Mouse (Mus musculus) left cerebral cortex, postnatal 25 days (tissue): Measurements from ENCODE around the gene 4922502D21Rik. TPM values are rescaled to one million over a fixed set of nuclear protein-coding genes. Genes with fewer than 3 reads are reported as not detected.
"Not testable (repeated sequence)": the region's sequence is repeated elsewhere in the genome, so short reads cannot be mapped to it uniquely, and the experiment has no call there.

Source experiments
- DNase-seq, 2 experiments: peaks; one replicate each; pipeline ENCODE4 v3.0.0; 2022; ENCODE audit warnings: low spot score in 2 of 2, mixed read lengths in 1 of 2
- intact Hi-C: fragments of 180-260 bp; cut with DNase I; formaldehyde crosslinking; loops from one replicate; pipeline ENCODE4 v1.15.1; 2025
- total RNA-seq, 2 experiments: library from RNA; stranded (reverse); gene quantifications; 2 replicates each; pipeline ENCODE4 v1.2.3; 2021

Gene 4922502D21Rik
- not detected for total RNA-seq

- no peak for DNase-seq
- intact Hi-C loops = loop anchor here (5.0 kb wide), 1 partner anchor 36 kb away; no protein-coding TSS in a partner anchor
Observed at GRCm38 (mm10) chr6:129331610-129332009, at the start of gene 4922502D21Rik. Gene 4922502D21Rik, minus strand, starts transcription at chr6:129331796.

GRCm38 (mm10) chr6:129380454-129380853 lies 48.9 kb upstream of the 4922502D21Rik start:
- DNase-seq = peak in 1 of 2 experiments; percentile 17
- intact Hi-C loops = no loop called here

GRCm38 (mm10) chr6:129374937-129375471 lies 43.4 kb upstream of the 4922502D21Rik start:
- intact Hi-C loops = no loop called here
- no peak for DNase-seq

GRCm38 (mm10) chr6:129369374-129370132 lies 38.0 kb upstream of the 4922502D21Rik start:
- intact Hi-C loops = loop anchor here (5.0 to 10.0 kb wide), 2 partner anchors 37 to 275 kb away; partner anchors contain the start of gene 4922502D21Rik
- DNase-seq = no peak

GRCm38 (mm10) chr6:129365959-129366359 lies 34.4 kb upstream of the 4922502D21Rik start:
- intact Hi-C loops = loop anchor here (2.0 to 10.0 kb wide), 4 partner anchors 34 to 511 kb away; partner anchors contain the start of gene 4922502D21Rik
- DNase-seq = peak; percentile 30 to 41

- intact Hi-C loops = loop anchor here (10.0 kb wide), 1 partner anchor 269 kb away; no protein-coding TSS in a partner anchor
- DNase-seq = no peak
Observed at GRCm38 (mm10) chr6:129363942-129364341, 32.3 kb upstream of the 4922502D21Rik start.

- intact Hi-C loops = no loop called here
- DNase-seq = no peak
Observed at GRCm38 (mm10) chr6:129359515-129359914, 27.9 kb upstream of the 4922502D21Rik start.

GRCm38 (mm10) chr6:129356430-129356829 lies 24.8 kb upstream of the 4922502D21Rik start:
- intact Hi-C loops = no loop called here
- DNase-seq = no peak

- DNase-seq = no peak
- intact Hi-C loops = no loop called here
Observed at GRCm38 (mm10) chr6:129355774-129356173, 24.2 kb upstream of the 4922502D21Rik start.

- intact Hi-C loops = no loop called here
- DNase-seq = no peak
Observed at GRCm38 (mm10) chr6:129351091-129351490, 19.5 kb upstream of the 4922502D21Rik start.

GRCm38 (mm10) chr6:129349524-129350352 lies 18.1 kb upstream of the 4922502D21Rik start:
- DNase-seq = no peak
- intact Hi-C loops = no loop called here

GRCm38 (mm10) chr6:129344408-129344807 lies 12.8 kb upstream of the 4922502D21Rik start:
- intact Hi-C loops = no loop called here

GRCm38 (mm10) chr6:129342391-129342790 lies 10.8 kb upstream of the 4922502D21Rik start, which contains the start of gene Clec12a:
Gene Clec12a, plus strand, starts transcription at chr6:129342691.
- DNase-seq, intact Hi-C loops: not testable (repeated sequence)

More at GRCm38 (mm10) chr6:129344408-129344807, 12.8 kb upstream of the 4922502D21Rik start:
- DNase-seq = no peak

GRCm38 (mm10) chr6:129337751-129338150 lies 6.2 kb upstream of the 4922502D21Rik start:
- intact Hi-C loops = no loop called here
- DNase-seq = no peak

- DNase-seq = peak; percentile 52 to 55
- intact Hi-C loops = loop anchor here (5.0 kb wide), 1 partner anchor 34 kb away; no protein-coding TSS in a partner anchor
Observed at GRCm38 (mm10) chr6:129333674-129334078, 2.1 kb upstream of the 4922502D21Rik start.

- intact Hi-C loops = no loop called here
- DNase-seq = peak in 1 of 2 experiments; percentile 6
Observed at GRCm38 (mm10) chr6:129326568-129327150, 4.9 kb downstream of the 4922502D21Rik start.

GRCm38 (mm10) chr6:129326016-129326415 lies 5.6 kb downstream of the 4922502D21Rik start:
- intact Hi-C loops = no loop called here
- no peak for DNase-seq

- intact Hi-C loops = no loop called here
- no peak for DNase-seq
Observed at GRCm38 (mm10) chr6:129319331-129319730, 12.3 kb downstream of the 4922502D21Rik start.

GRCm38 (mm10) chr6:129318395-129318794 lies 13.2 kb downstream of the 4922502D21Rik start:
- DNase-seq = no peak
- intact Hi-C loops = no loop called here
